Mouse (Mus musculus) stomach, embryonic 15.5 days (tissue): Measurements from ENCODE around the gene Cd248. TPM values are rescaled to one million over a fixed set of nuclear protein-coding genes. Genes with fewer than 3 reads are reported as not detected.
A peak's percentile ranks its signal among the peaks of the same experiment; 100 is the strongest.

Experiments
- ATAC-seq: fragments of 200-750 bp; cut with Nextera tagmentation; 2 replicates; pipeline ENCODE4 v1.8.0; 2017; ENCODE audit warnings: low read depth, moderate number of reproducible peaks, moderate TSS enrichment; ENCODE audit not compliant: insufficient read depth, low FRiP score
- H3K27ac ChIP-seq: fragments of 300-500 bp; sonication (generic); 2 replicates; pipeline ENCODE4 v1.5.1; 2015; ENCODE audit warnings: mild to moderate bottlenecking, inconsistent platforms
- H3K27me3 ChIP-seq: fragments of 300-500 bp; sonication (generic); replicated peaks from 2 replicates; pipeline ENCODE4 v1.6.1; 2015; ENCODE audit warnings: inconsistent platforms
- H3K36me3 ChIP-seq: fragments of 300-500 bp; sonication (generic); 2 replicates; pipeline ENCODE4 v1.6.1; 2015; ENCODE audit warnings: inconsistent platforms
- H3K4me1 ChIP-seq: fragments of 300-500 bp; sonication (generic); 2 replicates; pipeline ENCODE4 v1.6.1; 2015; ENCODE audit warnings: inconsistent platforms
- H3K4me2 ChIP-seq: fragments of 300-500 bp; sonication (generic); 2 replicates; pipeline ENCODE4 v1.6.1; 2015; ENCODE audit warnings: mild to moderate bottlenecking, inconsistent platforms
- H3K4me3 ChIP-seq: fragments of 300-500 bp; sonication (generic); replicated peaks from 2 replicates; pipeline ENCODE4 v1.5.1; 2015; ENCODE audit warnings: inconsistent platforms
- H3K9ac ChIP-seq: fragments of 300-500 bp; sonication (generic); 2 replicates; pipeline ENCODE4 v1.6.1; 2015; ENCODE audit warnings: inconsistent platforms
- H3K9me3 ChIP-seq: fragments of 300-500 bp; sonication (generic); 2 replicates; pipeline ENCODE4 v1.6.1; 2016; ENCODE audit warnings: inconsistent platforms
- WGBS: fragments of 180-500 bp; shearing (Covaris S2); methylation state at CpG from one replicate; pipeline ENCODE4 v1.1.7; 2015; 5-methylcytosine and 5-hydroxymethylcytosine counted together
- polyA plus RNA-seq: library from polyadenylated mRNA; unstranded; fragments of >200 nt; fragmentation: Nextera tagmentation; extraction: Ambion mirVana; gene quantifications from 2 replicates; pipeline ENCODE4 v1.2.1, GENCODE M21; 2015

Cd248 gene
- polyA plus RNA-seq, 1 experiment from 2014 or later, result 58.4 TPM

GRCm38 (mm10) chr19:5040862-5041523 is 26.9 kb upstream of the Cd248 start, which contains the start of gene Brms1:
Brms1 (plus strand) TSS chr19:5041354.
- no peaks in the 10 kb centered on the region for H3K9me3 ChIP-seq
- H3K9ac ChIP-seq, result peak within 1 kb of the TSS; percentile 68
- peak within 1 kb of the TSS; percentile 98 for H3K4me2 ChIP-seq
- H3K4me3 ChIP-seq, result peak within 1 kb of the TSS; percentile 64
- no peaks in the 10 kb centered on the region for H3K36me3 ChIP-seq
- no peaks in the 10 kb centered on the region for H3K27me3 ChIP-seq
- ATAC-seq, result peak; percentile 72
- H3K4me1 ChIP-seq, result peaks cover 29% of the 10 kb centered on the region
- peak within 1 kb of the TSS; percentile 57 for H3K27ac ChIP-seq
- 4% methylated on average over 40 of the region's 40 CpGs for WGBS

- H3K4me1 ChIP-seq, result peaks cover 29% of the 10 kb centered on the region
- no peak for ATAC-seq
- 0 out of 2 replicates have a peak, but pooled peaks cover 4% of the 10 kb centered on the region for H3K36me3 ChIP-seq
- peak overlapping the region; percentile 64 for H3K4me3 ChIP-seq
- H3K4me2 ChIP-seq, result peak overlapping the region; percentile 98
- peak overlapping the region; percentile 57 for H3K27ac ChIP-seq
- no peaks in the 10 kb centered on the region for H3K9me3 ChIP-seq
- no peaks in the 10 kb centered on the region for H3K27me3 ChIP-seq
- WGBS, result 2% methylated on average over 16 of the region's 16 CpGs
- peak overlapping the region; percentile 68 for H3K9ac ChIP-seq
Observed at GRCm38 (mm10) chr19:5041588-5041987, 26.3 kb upstream of the Cd248 start.

- Histone ChIP-seq H3K36me3 (0 out of 2 replicates have a peak, but pooled peaks cover 18% of the 10 kb centered on the region), H3K4me2 (no peak overlapping the region), H3K4me3 (no peak overlapping the region), H3K4me1 (peaks cover 19% of the 10 kb centered on the region), H3K27me3 (no peaks in the 10 kb centered on the region), H3K9me3 (no peaks in the 10 kb centered on the region), H3K9ac (no peak overlapping the region), H3K27ac (no peak overlapping the region)
- 77% methylated on average over 4 of the region's 4 CpGs for WGBS
- ATAC-seq, result no peak
Observed at GRCm38 (mm10) chr19:5045531-5045930, 22.3 kb upstream of the Cd248 start.

- H3K36me3 ChIP-seq, result 0 out of 2 replicates have a peak, but pooled peaks cover 18% of the 10 kb centered on the region
- no peak overlapping the region for H3K27ac ChIP-seq
- no peak overlapping the region for H3K9ac ChIP-seq
- H3K4me2 ChIP-seq, result no peak overlapping the region
- no peak for ATAC-seq
- WGBS, result 84% methylated on average over 14 of the region's 14 CpGs
- H3K9me3 ChIP-seq, result no peaks in the 10 kb centered on the region
- H3K4me3 ChIP-seq, result no peak overlapping the region
- H3K4me1 ChIP-seq, result peaks cover 16% of the 10 kb centered on the region
- H3K27me3 ChIP-seq, result peaks cover 4% of the 10 kb centered on the region; the same call in 1 of the 2 replicates
Observed at GRCm38 (mm10) chr19:5048138-5049056, 19.5 kb upstream of the Cd248 start.

- WGBS, result 85% methylated on average over 6 of the region's 6 CpGs
- H3K4me3 ChIP-seq, result no peak overlapping the region
- ATAC-seq, result no peak
- H3K9ac ChIP-seq, result no peak overlapping the region
- H3K9me3 ChIP-seq, result no peaks in the 10 kb centered on the region
- H3K36me3 ChIP-seq, result 0 out of 2 replicates have a peak, but pooled peaks cover 18% of the 10 kb centered on the region
- no peak overlapping the region for H3K27ac ChIP-seq
- peaks cover 16% of the 10 kb centered on the region for H3K4me1 ChIP-seq
- peaks cover 6% of the 10 kb centered on the region; the same call in 1 of the 2 replicates for H3K27me3 ChIP-seq
- no peak overlapping the region for H3K4me2 ChIP-seq
Observed at GRCm38 (mm10) chr19:5049325-5049724, 18.6 kb upstream of the Cd248 start.

- H3K4me2 ChIP-seq, result peak within 1 kb of the TSS; percentile 51
- H3K9ac ChIP-seq, result no peak within 1 kb of the TSS
- peak within 1 kb of the TSS; percentile 35 for H3K4me3 ChIP-seq
- H3K4me1 ChIP-seq, result peaks cover 16% of the 10 kb centered on the region
- 0 out of 2 replicates have a peak, but pooled peaks cover 18% of the 10 kb centered on the region for H3K36me3 ChIP-seq
- H3K9me3 ChIP-seq, result no peaks in the 10 kb centered on the region
- ATAC-seq, result peak; percentile 36
- H3K27me3 ChIP-seq, result peaks cover 6% of the 10 kb centered on the region; the same call in 1 of the 2 replicates
- H3K27ac ChIP-seq, result peak within 1 kb of the TSS; percentile 16
- 16% methylated on average over 14 of the region's 14 CpGs for WGBS
Observed at GRCm38 (mm10) chr19:5050047-5050905, 17.6 kb upstream of the Cd248 start, which contains the start of gene Rin1. Rin1 (plus strand) TSS chr19:5050481.

GRCm38 (mm10) chr19:5051031-5051430 is 16.8 kb upstream of the Cd248 start:
- no peaks in the 10 kb centered on the region for H3K9me3 ChIP-seq
- peak overlapping the region; percentile 51 for H3K4me2 ChIP-seq
- WGBS, result 8% methylated on average over 17 of the region's 17 CpGs
- H3K4me3 ChIP-seq, result peak overlapping the region; percentile 35
- peak; percentile 44; the same call in 1 of the 2 replicates for ATAC-seq
- 0 out of 2 replicates have a peak, but pooled peaks cover 18% of the 10 kb centered on the region for H3K36me3 ChIP-seq
- H3K4me1 ChIP-seq, result peaks cover 16% of the 10 kb centered on the region
- H3K27me3 ChIP-seq, result peaks cover 6% of the 10 kb centered on the region; the same call in 1 of the 2 replicates
- peak overlapping the region; percentile 16 for H3K27ac ChIP-seq
- H3K9ac ChIP-seq, result no peak overlapping the region

GRCm38 (mm10) chr19:5051515-5051914 is 16.4 kb upstream of the Cd248 start:
- Histone ChIP-seq H3K36me3 (0 out of 2 replicates have a peak, but pooled peaks cover 14% of the 10 kb centered on the region), H3K9me3 (no peaks in the 10 kb centered on the region), H3K27me3 (peaks cover 6% of the 10 kb centered on the region; the same call in 1 of the 2 replicates), H3K4me3 (peak overlapping the region; percentile 35; the same call in 1 of the 2 replicates), H3K4me1 (peaks cover 18% of the 10 kb centered on the region), H3K27ac (0 out of 2 replicates have a peak overlapping the region, but pooled peaks have one; percentile 16), H3K9ac (no peak overlapping the region), H3K4me2 (peak overlapping the region; percentile 51)
- ATAC-seq, result no peak
- 56% methylated on average over 3 of the region's 3 CpGs for WGBS

GRCm38 (mm10) chr19:5052166-5052822 is 15.6 kb upstream of the Cd248 start:
- H3K9ac ChIP-seq, result no peak overlapping the region
- peaks cover 22% of the 10 kb centered on the region for H3K4me1 ChIP-seq
- H3K4me2 ChIP-seq, result no peak overlapping the region; the same call in 1 of the 2 replicates
- peaks cover 6% of the 10 kb centered on the region; the same call in 1 of the 2 replicates for H3K27me3 ChIP-seq
- no peak overlapping the region for H3K4me3 ChIP-seq
- no peaks in the 10 kb centered on the region for H3K9me3 ChIP-seq
- H3K36me3 ChIP-seq, result 0 out of 2 replicates have a peak, but pooled peaks cover 11% of the 10 kb centered on the region
- WGBS, result 42% methylated on average over 25 of the region's 25 CpGs
- H3K27ac ChIP-seq, result no peak overlapping the region
- no peak for ATAC-seq

GRCm38 (mm10) chr19:5052853-5053252 is 15.0 kb upstream of the Cd248 start:
- no peak overlapping the region for H3K4me3 ChIP-seq
- H3K9me3 ChIP-seq, result no peaks in the 10 kb centered on the region
- 0 out of 2 replicates have a peak, but pooled peaks cover 6% of the 10 kb centered on the region for H3K36me3 ChIP-seq
- no peak overlapping the region for H3K9ac ChIP-seq
- no peak overlapping the region for H3K4me2 ChIP-seq
- H3K4me1 ChIP-seq, result peaks cover 23% of the 10 kb centered on the region
- 64% methylated on average over 17 of the region's 17 CpGs for WGBS
- ATAC-seq, result no peak
- H3K27me3 ChIP-seq, result peaks cover 6% of the 10 kb centered on the region; the same call in 1 of the 2 replicates
- no peak overlapping the region for H3K27ac ChIP-seq
